Mouse (Mus musculus) intestine, postnatal 0 days (tissue): Measurements from ENCODE around the gene Eif4g1. TPM values are rescaled to one million over a fixed set of nuclear protein-coding genes. Genes with fewer than 3 reads are reported as not detected.

Experiments used
- ATAC-seq: fragments of 200-750 bp; cut with Nextera tagmentation; 2 replicates; pipeline ENCODE4 v1.8.0; 2017; ENCODE audit warnings: mild to moderate bottlenecking, moderate TSS enrichment, moderate library complexity
- H3K27ac ChIP-seq: fragments of 300-500 bp; sonication (generic); 2 replicates; pipeline ENCODE4 v1.5.1; 2014; ENCODE audit warnings: mild to moderate bottlenecking, low read depth, low read length, moderate library complexity
- H3K27me3 ChIP-seq: fragments of 300-500 bp; sonication (generic); replicated peaks from 2 replicates; pipeline ENCODE4 v1.6.1; 2014; ENCODE audit warnings: low read length, mixed read lengths; ENCODE audit not compliant: control insufficient read depth, insufficient read depth
- H3K36me3 ChIP-seq: fragments of 300-500 bp; sonication (generic); 2 replicates; pipeline ENCODE4 v1.6.1; 2014; ENCODE audit warnings: mild to moderate bottlenecking, moderate library complexity; ENCODE audit not compliant: control insufficient read depth, insufficient read depth
- H3K4me1 ChIP-seq: fragments of 300-500 bp; sonication (generic); replicated peaks from 2 replicates; pipeline ENCODE4 v1.6.1; 2014; ENCODE audit warnings: antibody characterized with exemption, low read length, mixed read lengths; ENCODE audit not compliant: control insufficient read depth, insufficient read depth
- H3K4me2 ChIP-seq: fragments of 300-500 bp; sonication (generic); replicated peaks from 2 replicates; pipeline ENCODE4 v1.6.1; 2014; ENCODE audit warnings: low read depth, mild to moderate bottlenecking, moderate library complexity
- H3K4me3 ChIP-seq: fragments of 300-500 bp; sonication (generic); 2 replicates; pipeline ENCODE4 v1.5.1; 2014; ENCODE audit warnings: low read depth, low read length
- H3K9ac ChIP-seq: fragments of 300-500 bp; sonication (generic); 2 replicates; pipeline ENCODE4 v1.6.1; 2014; ENCODE audit warnings: mild to moderate bottlenecking, low read depth, low read length
- H3K9me3 ChIP-seq: fragments of 300-500 bp; sonication (generic); 2 replicates; pipeline ENCODE4 v1.6.1; 2016; ENCODE audit warnings: mixed run types; ENCODE audit not compliant: control insufficient read depth
- CTCF ChIP-seq: sonication (generic); IDR thresholded peaks from 2 replicates; pipeline ENCODE4 v1.5.1; 2016; ENCODE audit warnings: low read depth, mild to moderate bottlenecking, control low read depth, antibody characterized with exemption, moderate library complexity
- WGBS: fragments of 180-500 bp; shearing (Covaris S2); extraction: QIAGEN DNeasy Blood & Tissue Kit; methylation state at CpG from one replicate; pipeline ENCODE4 v1.1.7; 2014; 5-methylcytosine and 5-hydroxymethylcytosine counted together
- polyA plus RNA-seq: library from polyadenylated mRNA; unstranded; fragments of >200 nt; fragmentation: Nextera tagmentation; extraction: Ambion mirVana; gene quantifications from 2 replicates; pipeline ENCODE4 v1.2.1, GENCODE M21; 2015

Gene Eif4g1
- polyA plus RNA-seq, 1 experiment from 2014 or later: 97.8 TPM

GRCm38 (mm10) chr16:20714307-20715080, 46.4 kb downstream of the Eif4g1 start:
- no peak overlapping the region for H3K9ac ChIP-seq

GRCm38 (mm10) chr16:20715161-20715560, 47.0 kb downstream of the Eif4g1 start:
- WGBS: 39% methylated on average over 2 of the region's 2 CpGs
- no peaks in the 10 kb centered on the region for H3K9me3 ChIP-seq

More at GRCm38 (mm10) chr16:20714307-20715080, 46.4 kb downstream of the Eif4g1 start:
- Histone ChIP-seq H3K4me3 (peak overlapping the region; percentile 68), H3K36me3 (peaks cover 38% of the 10 kb centered on the region), H3K4me2 (peak overlapping the region; percentile 92), H3K9me3 (no peaks in the 10 kb centered on the region), H3K27me3 (no peaks in the 10 kb centered on the region), H3K27ac (no peak overlapping the region), H3K4me1 (0 out of 2 replicates have a peak, but pooled peaks cover 5% of the 10 kb centered on the region)
- 35% methylated on average over 11 of the region's 11 CpGs for WGBS
- ATAC-seq: no peak
- TF ChIP-seq CTCF: no peak

GRCm38 (mm10) chr16:20715566-20715965, 47.5 kb downstream of the Eif4g1 start:
- Histone ChIP-seq H3K4me1 (0 out of 2 replicates have a peak, but pooled peaks cover 5% of the 10 kb centered on the region), H3K27ac (peak overlapping the region; percentile 97), H3K27me3 (no peaks in the 10 kb centered on the region), H3K9me3 (no peaks in the 10 kb centered on the region), H3K9ac (peak overlapping the region; percentile 62), H3K4me2 (peak overlapping the region; percentile 92), H3K36me3 (peaks cover 30% of the 10 kb centered on the region), H3K4me3 (peak overlapping the region; percentile 68)
- no peak for ATAC-seq
- 2% methylated on average over 10 of the region's 12 CpGs for WGBS
- TF ChIP-seq CTCF: no peak

More at GRCm38 (mm10) chr16:20715161-20715560, 47.0 kb downstream of the Eif4g1 start:
- ATAC-seq: no peak
- Histone ChIP-seq H3K9ac (peak overlapping the region; percentile 62; the same call in 1 of the 2 replicates), H3K4me3 (peak overlapping the region; percentile 68), H3K4me2 (peak overlapping the region; percentile 92), H3K27me3 (no peaks in the 10 kb centered on the region), H3K4me1 (0 out of 2 replicates have a peak, but pooled peaks cover 5% of the 10 kb centered on the region), H3K27ac (no peak overlapping the region), H3K36me3 (peaks cover 31% of the 10 kb centered on the region)
- no peak for TF ChIP-seq CTCF

GRCm38 (mm10) chr16:20715976-20716840, 48.1 kb downstream of the Eif4g1 start:
- Histone ChIP-seq H3K9me3 (no peaks in the 10 kb centered on the region), H3K4me1 (0 out of 2 replicates have a peak, but pooled peaks cover 5% of the 10 kb centered on the region), H3K27me3 (no peaks in the 10 kb centered on the region), H3K9ac (peak overlapping the region; percentile 62), H3K27ac (peak overlapping the region; percentile 97), H3K4me2 (peak overlapping the region; percentile 92), H3K36me3 (peaks cover 25% of the 10 kb centered on the region), H3K4me3 (peak overlapping the region; percentile 68)
- peak; percentile 52 for ATAC-seq
- peak; percentile 56 for TF ChIP-seq CTCF
- under 1% methylated on average over 58 of the region's 68 CpGs for WGBS

GRCm38 (mm10) chr16:20716841-20717180, 48.7 kb downstream of the Eif4g1 start:
- peak overlapping the region; percentile 97 for H3K27ac ChIP-seq
- H3K36me3 ChIP-seq: peaks cover 22% of the 10 kb centered on the region
- no peak for TF ChIP-seq CTCF
- H3K4me3 ChIP-seq: peak overlapping the region; percentile 68
- 0% methylated on average over 8 of the region's 8 CpGs for WGBS
- no peaks in the 10 kb centered on the region for H3K9me3 ChIP-seq
- peak overlapping the region; percentile 92 for H3K4me2 ChIP-seq
- no peak for ATAC-seq
- H3K9ac ChIP-seq: peak overlapping the region; percentile 62
- H3K4me1 ChIP-seq: 0 out of 2 replicates have a peak, but pooled peaks cover 5% of the 10 kb centered on the region
- H3K27me3 ChIP-seq: no peaks in the 10 kb centered on the region
